Mouse (Mus musculus): ENCODE data around the gene Olfr1419.

DNA sequence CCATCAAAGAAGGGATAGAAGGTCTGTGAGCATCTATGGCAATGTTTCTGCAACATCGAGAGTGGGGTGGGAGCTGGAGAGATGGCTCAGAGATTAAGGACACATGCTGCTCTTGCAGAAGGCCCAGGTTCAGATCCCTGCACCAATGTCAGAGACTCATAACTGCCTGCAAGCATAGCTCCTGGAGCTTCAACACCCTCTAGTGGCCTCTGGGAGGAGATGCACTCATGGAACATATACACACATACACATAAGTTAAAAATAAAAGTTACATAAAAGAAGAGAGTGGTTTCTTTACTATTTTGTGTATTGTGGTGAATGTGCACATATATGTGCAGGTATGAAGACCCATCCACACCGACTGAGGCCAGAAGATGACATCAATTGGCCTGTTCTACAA, 7.1 kb downstream of the Olfr1419 start:
- TF ChIP-seq POLR2A (IDR thresholded peaks at IDR 0.05; ENCODE audit: borderline replicate concordance, insufficient read depth, low read length), result no peak
- no peak for TF ChIP-seq CTCF (IDR thresholded peaks at IDR 0.05; ENCODE audit: borderline replicate concordance, insufficient read depth, low read depth, low read length)
